Mouse (Mus musculus): ENCODE results near the gene BC005624. TPM values are rescaled to one million over a fixed set of nuclear protein-coding genes. Genes with fewer than 3 reads are reported as not detected.
A peak's percentile ranks its signal among the peaks of the same experiment; 100 is the strongest.

The BC005624 gene
- 100 to 1,000 TPM in 13 of 26 experiments, 10 to 100 TPM in 13; 50.0 to 129 (median 100.0) TPM for total RNA-seq (2018; cell fraction: chromatin; rRNA removed)
- 10 to 100 TPM; 39.3 to 60.5 (median 47.8) TPM for total RNA-seq (2018; cell fraction: cytosol; rRNA removed)
- 10 to 100 TPM; 41.7 to 86.9 (median 58.1) TPM for total RNA-seq (2018; cell fraction: nucleus; rRNA removed)
- 50.3 to 111 TPM (median 71.9 TPM) in 3 replicates for polyA plus RNA-seq (2018)

- WGBS (ENCODE audit: missing documents): 0% methylated on average over 66 of the region's 66 CpGs
- peak within 1 kb of the TSS; percentile 36 for H3K27ac ChIP-seq
- H3K4me3 ChIP-seq (ENCODE audit: inconsistent target): peak within 1 kb of the TSS; percentile 98
- peaks cover 22% of the 10 kb centered on the region; the same call in 1 of the 2 replicates for H3K36me3 ChIP-seq (ENCODE audit: inconsistent target)
- H3K79me2 ChIP-seq (ENCODE audit: inconsistent target): peaks cover 11% of the 10 kb centered on the region
Observed at GRCm38 (mm10) chr2:30981790-30982513, at the start of gene BC005624, which contains the start of gene Usp20. BC005624 (minus strand) TSS chr2:30982201. Usp20 (plus strand) TSS chr2:30982279.

GRCm38 (mm10) chr2:31026642-31027041 is 44.6 kb upstream of the BC005624 start:
- no peaks in the 10 kb centered on the region for H3K79me2 ChIP-seq (ENCODE audit: inconsistent target)
- WGBS (ENCODE audit: missing documents): 80% methylated on average over 8 of the region's 8 CpGs
- no peak overlapping the region for H3K4me3 ChIP-seq (ENCODE audit: inconsistent target)
- no peak overlapping the region for H3K27ac ChIP-seq
- H3K36me3 ChIP-seq (ENCODE audit: inconsistent target): peaks cover 42% of the 10 kb centered on the region

GRCm38 (mm10) chr2:31025458-31025857 is 43.5 kb upstream of the BC005624 start:
- Histone ChIP-seq H3K36me3 (ENCODE audit: inconsistent target) (peaks cover 31% of the 10 kb centered on the region), H3K4me3 (ENCODE audit: inconsistent target) (no peak overlapping the region), H3K27ac (peak overlapping the region; percentile 52), H3K79me2 (ENCODE audit: inconsistent target) (no peaks in the 10 kb centered on the region)
- WGBS (ENCODE audit: missing documents): 43% methylated on average over 3 of the region's 3 CpGs

GRCm38 (mm10) chr2:31024618-31025370 is 42.8 kb upstream of the BC005624 start:
- no peaks in the 10 kb centered on the region for H3K79me2 ChIP-seq (ENCODE audit: inconsistent target)
- H3K36me3 ChIP-seq (ENCODE audit: inconsistent target): peaks cover 24% of the 10 kb centered on the region
- H3K27ac ChIP-seq: peak overlapping the region; percentile 52
- H3K4me3 ChIP-seq (ENCODE audit: inconsistent target): no peak overlapping the region
- 37% methylated on average over 5 of the region's 5 CpGs for WGBS (ENCODE audit: missing documents)

GRCm38 (mm10) chr2:31023940-31024339 is 41.9 kb upstream of the BC005624 start:
- WGBS (ENCODE audit: missing documents): 94% methylated on average over 4 of the region's 5 CpGs
- H3K27ac ChIP-seq: no peak overlapping the region
- H3K79me2 ChIP-seq (ENCODE audit: inconsistent target): no peaks in the 10 kb centered on the region
- H3K4me3 ChIP-seq (ENCODE audit: inconsistent target): no peak overlapping the region
- H3K36me3 ChIP-seq (ENCODE audit: inconsistent target): peaks cover 15% of the 10 kb centered on the region; the same call in 1 of the 2 replicates

GRCm38 (mm10) chr2:31020202-31020601 is 38.2 kb upstream of the BC005624 start:
- WGBS (ENCODE audit: missing documents): 92% methylated on average over 2 of the region's 2 CpGs
- Histone ChIP-seq H3K4me3 (ENCODE audit: inconsistent target) (no peak overlapping the region), H3K36me3 (ENCODE audit: inconsistent target) (no peaks in the 10 kb centered on the region; the same call in 1 of the 2 replicates), H3K79me2 (ENCODE audit: inconsistent target) (no peaks in the 10 kb centered on the region), H3K27ac (no peak overlapping the region)

- H3K4me3 ChIP-seq (ENCODE audit: inconsistent target): no peak overlapping the region
- no peaks in the 10 kb centered on the region; the same call in 1 of the 2 replicates for H3K36me3 ChIP-seq (ENCODE audit: inconsistent target)
- H3K79me2 ChIP-seq (ENCODE audit: inconsistent target): no peaks in the 10 kb centered on the region
- 92% methylated on average over 8 of the region's 8 CpGs for WGBS (ENCODE audit: missing documents)
- no peak overlapping the region for H3K27ac ChIP-seq
Observed at GRCm38 (mm10) chr2:31019011-31019410, 37.0 kb upstream of the BC005624 start.

GRCm38 (mm10) chr2:31018519-31018918 is 36.5 kb upstream of the BC005624 start:
- Histone ChIP-seq H3K27ac (no peak overlapping the region), H3K79me2 (ENCODE audit: inconsistent target) (no peaks in the 10 kb centered on the region), H3K4me3 (ENCODE audit: inconsistent target) (no peak overlapping the region), H3K36me3 (ENCODE audit: inconsistent target) (no peaks in the 10 kb centered on the region; the same call in 1 of the 2 replicates)
- WGBS (ENCODE audit: missing documents): 96% methylated on average over 7 of the region's 8 CpGs

- 95% methylated on average over 17 of the region's 18 CpGs for WGBS (ENCODE audit: missing documents)
- Histone ChIP-seq H3K36me3 (ENCODE audit: inconsistent target) (no peaks in the 10 kb centered on the region; the same call in 1 of the 2 replicates), H3K79me2 (ENCODE audit: inconsistent target) (no peaks in the 10 kb centered on the region), H3K4me3 (ENCODE audit: inconsistent target) (no peak overlapping the region), H3K27ac (no peak overlapping the region)
Observed at GRCm38 (mm10) chr2:31017625-31018317, 35.8 kb upstream of the BC005624 start.

- Histone ChIP-seq H3K4me3 (ENCODE audit: inconsistent target) (no peak overlapping the region), H3K27ac (no peak overlapping the region), H3K36me3 (ENCODE audit: inconsistent target) (no peaks in the 10 kb centered on the region; the same call in 1 of the 2 replicates), H3K79me2 (ENCODE audit: inconsistent target) (no peaks in the 10 kb centered on the region)
- WGBS (ENCODE audit: missing documents): 87% methylated on average over 12 of the region's 14 CpGs
Observed at GRCm38 (mm10) chr2:31013371-31014120, 31.5 kb upstream of the BC005624 start.

- Histone ChIP-seq H3K27ac (no peak overlapping the region), H3K79me2 (ENCODE audit: inconsistent target) (no peaks in the 10 kb centered on the region), H3K36me3 (ENCODE audit: inconsistent target) (no peaks in the 10 kb centered on the region), H3K4me3 (ENCODE audit: inconsistent target) (no peak overlapping the region)
- WGBS (ENCODE audit: missing documents): 98% methylated on average over 4 of the region's 5 CpGs
Observed at GRCm38 (mm10) chr2:31007208-31007607, 25.2 kb upstream of the BC005624 start.

GRCm38 (mm10) chr2:31006434-31006833 is 24.4 kb upstream of the BC005624 start:
- Histone ChIP-seq H3K27ac (no peak overlapping the region), H3K4me3 (ENCODE audit: inconsistent target) (no peak overlapping the region), H3K36me3 (ENCODE audit: inconsistent target) (no peaks in the 10 kb centered on the region), H3K79me2 (ENCODE audit: inconsistent target) (no peaks in the 10 kb centered on the region)
- 94% methylated on average over 4 of the region's 5 CpGs for WGBS (ENCODE audit: missing documents)

GRCm38 (mm10) chr2:31005453-31005852 is 23.5 kb upstream of the BC005624 start:
- no peaks in the 10 kb centered on the region for H3K36me3 ChIP-seq (ENCODE audit: inconsistent target)
- no peak overlapping the region for H3K4me3 ChIP-seq (ENCODE audit: inconsistent target)
- no peaks in the 10 kb centered on the region for H3K79me2 ChIP-seq (ENCODE audit: inconsistent target)
- H3K27ac ChIP-seq: no peak overlapping the region
- WGBS (ENCODE audit: missing documents): 81% methylated on average over 2 of the region's 2 CpGs

GRCm38 (mm10) chr2:31002857-31003256 is 20.9 kb upstream of the BC005624 start:
- 95% methylated on average over 10 of the region's 10 CpGs for WGBS (ENCODE audit: missing documents)
- H3K4me3 ChIP-seq (ENCODE audit: inconsistent target): no peak overlapping the region
- no peaks in the 10 kb centered on the region for H3K36me3 ChIP-seq (ENCODE audit: inconsistent target)
- no peaks in the 10 kb centered on the region for H3K79me2 ChIP-seq (ENCODE audit: inconsistent target)
- H3K27ac ChIP-seq: no peak overlapping the region

All from macrophage (primary cell).